Mouse (Mus musculus) embryonic facial prominence, embryonic 14.5 days (tissue): ENCODE results near the gene Nlrx1. TPM values are rescaled to one million over a fixed set of nuclear protein-coding genes. Genes with fewer than 3 reads are reported as not detected.

Experiments used
- ATAC-seq: fragments of 200-750 bp; cut with Nextera tagmentation; 2 replicates; pipeline ENCODE4 v1.8.0; 2017; ENCODE audit warnings: low read depth, moderate number of reproducible peaks, moderate TSS enrichment
- DNase-seq: peaks from one replicate; pipeline ENCODE4 v3.0.0-alpha.2; 2015; ENCODE audit warnings: low spot score
- H3K27ac ChIP-seq: fragments of 300-500 bp; sonication (generic); replicated peaks from 2 replicates; pipeline ENCODE4 v1.5.1; 2014; ENCODE audit warnings: low read depth, mild to moderate bottlenecking, low read length, moderate library complexity
- H3K27me3 ChIP-seq: fragments of 300-500 bp; sonication (generic); replicated peaks from 2 replicates; pipeline ENCODE4 v1.6.1; 2014; ENCODE audit warnings: low read length; ENCODE audit not compliant: control insufficient read depth, insufficient read depth
- H3K36me3 ChIP-seq: fragments of 300-500 bp; sonication (generic); 2 replicates; pipeline ENCODE4 v1.6.1; 2014; ENCODE audit warnings: low read length, mixed read lengths; ENCODE audit not compliant: control insufficient read depth, insufficient read depth
- H3K4me1 ChIP-seq: fragments of 300-500 bp; sonication (generic); 2 replicates; pipeline ENCODE4 v1.6.1; 2014; ENCODE audit warnings: antibody characterized with exemption, low read length; ENCODE audit not compliant: control insufficient read depth, insufficient read depth
- H3K4me2 ChIP-seq: fragments of 300-500 bp; sonication (generic); 2 replicates; pipeline ENCODE4 v1.6.1; 2014; ENCODE audit warnings: low read depth, mild to moderate bottlenecking, low read length, moderate library complexity, mixed read lengths
- H3K4me3 ChIP-seq: fragments of 300-500 bp; sonication (generic); 2 replicates; pipeline ENCODE4 v1.5.1; 2014; ENCODE audit warnings: low read depth, mild to moderate bottlenecking, low read length
- H3K9ac ChIP-seq: fragments of 300-500 bp; sonication (generic); 2 replicates; pipeline ENCODE4 v1.6.1; 2014; ENCODE audit warnings: low read depth, mild to moderate bottlenecking, low read length, moderate library complexity, mixed read lengths
- H3K9me3 ChIP-seq: fragments of 300-500 bp; sonication (generic); 2 replicates; pipeline ENCODE4 v1.6.1; 2016; ENCODE audit warnings: low read length; ENCODE audit not compliant: control insufficient read depth
- WGBS: fragments of 180-500 bp; shearing (Covaris S2); extraction: QIAGEN DNeasy Blood & Tissue Kit; methylation state at CpG from one replicate; pipeline ENCODE4 v1.1.7; 2014; 5-methylcytosine and 5-hydroxymethylcytosine counted together
- polyA plus RNA-seq: library from polyadenylated mRNA; unstranded; fragments of >200 nt; fragmentation: Nextera tagmentation; extraction: Ambion mirVana; gene quantifications from 2 replicates; pipeline ENCODE4 v1.2.1, GENCODE M21; 2014

Nlrx1 gene
- polyA plus RNA-seq, 1 experiment from 2014 or later: 13.2 TPM

DNA sequence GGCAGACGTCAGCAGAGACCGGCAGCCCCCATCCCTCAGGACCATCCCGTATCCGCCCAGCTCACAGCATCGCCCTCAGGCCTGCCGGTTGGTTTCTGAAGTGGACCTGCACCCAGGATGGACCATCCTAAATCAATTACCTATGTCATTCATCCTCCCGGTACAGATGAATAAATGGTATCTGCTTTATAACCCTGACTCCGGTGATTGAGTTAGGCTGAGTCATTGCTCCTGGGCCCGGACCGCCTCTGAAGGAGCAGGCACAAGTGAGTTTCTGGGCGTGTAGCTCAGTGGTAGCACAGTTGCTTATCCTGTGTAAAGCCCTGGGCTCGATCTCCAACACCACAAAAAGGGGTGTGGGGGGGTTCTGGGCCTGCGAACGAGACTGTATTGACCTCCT lies 7.0 kb downstream of the Nlrx1 start:
- DNase-seq (no peak), ATAC-seq (no peak)
- Histone ChIP-seq H3K27me3 (no peaks in the 10 kb centered on the region), H3K36me3 (peaks cover 5% of the 10 kb centered on the region; the same call in 1 of the 2 replicates), H3K9ac (no peak overlapping the region), H3K4me3 (no peak overlapping the region), H3K4me2 (no peak overlapping the region), H3K4me1 (no peaks in the 10 kb centered on the region), H3K9me3 (no peaks in the 10 kb centered on the region), H3K27ac (no peak overlapping the region)
- 87% methylated on average over 14 of the region's 14 CpGs for WGBS

GRCm38 (mm10) chr9:44259014-44259413 lies 9.4 kb downstream of the Nlrx1 start:
- ATAC-seq: no peak

GRCm38 (mm10) chr9:44256213-44256612 lies 12.2 kb downstream of the Nlrx1 start:
- H3K36me3 ChIP-seq: no peaks in the 10 kb centered on the region
- no peak for ATAC-seq

More at GRCm38 (mm10) chr9:44259014-44259413, 9.4 kb downstream of the Nlrx1 start:
- H3K9me3 ChIP-seq: no peaks in the 10 kb centered on the region
- H3K4me1 ChIP-seq: peaks cover 13% of the 10 kb centered on the region
- H3K27me3 ChIP-seq: no peaks in the 10 kb centered on the region
- H3K9ac ChIP-seq: no peak overlapping the region
- H3K27ac ChIP-seq: no peak overlapping the region
- H3K4me3 ChIP-seq: no peak overlapping the region
- WGBS: 82% methylated on average over 10 of the region's 10 CpGs
- DNase-seq: no peak
- no peak overlapping the region for H3K4me2 ChIP-seq
- H3K36me3 ChIP-seq: peaks cover 5% of the 10 kb centered on the region; the same call in 1 of the 2 replicates

GRCm38 (mm10) chr9:44255136-44255521 lies 13.3 kb downstream of the Nlrx1 start:
- H3K9ac ChIP-seq: no peak overlapping the region
- peak overlapping the region; percentile 34; the same call in 1 of the 2 replicates for H3K27ac ChIP-seq
- no peaks in the 10 kb centered on the region for H3K9me3 ChIP-seq
- no peaks in the 10 kb centered on the region for H3K27me3 ChIP-seq
- 47% methylated on average over 6 of the region's 6 CpGs for WGBS
- peaks cover 16% of the 10 kb centered on the region for H3K4me1 ChIP-seq
- no peaks in the 10 kb centered on the region for H3K36me3 ChIP-seq
- no peak for ATAC-seq
- no peak overlapping the region for H3K4me2 ChIP-seq
- no peak for DNase-seq
- H3K4me3 ChIP-seq: no peak overlapping the region

More at GRCm38 (mm10) chr9:44256213-44256612, 12.2 kb downstream of the Nlrx1 start:
- Histone ChIP-seq H3K4me2 (no peak overlapping the region), H3K9ac (no peak overlapping the region), H3K27me3 (no peaks in the 10 kb centered on the region), H3K4me1 (peaks cover 16% of the 10 kb centered on the region), H3K27ac (no peak overlapping the region), H3K9me3 (no peaks in the 10 kb centered on the region), H3K4me3 (no peak overlapping the region)
- DNase-seq: no peak
- 75% methylated on average over 8 of the region's 8 CpGs for WGBS

DNA sequence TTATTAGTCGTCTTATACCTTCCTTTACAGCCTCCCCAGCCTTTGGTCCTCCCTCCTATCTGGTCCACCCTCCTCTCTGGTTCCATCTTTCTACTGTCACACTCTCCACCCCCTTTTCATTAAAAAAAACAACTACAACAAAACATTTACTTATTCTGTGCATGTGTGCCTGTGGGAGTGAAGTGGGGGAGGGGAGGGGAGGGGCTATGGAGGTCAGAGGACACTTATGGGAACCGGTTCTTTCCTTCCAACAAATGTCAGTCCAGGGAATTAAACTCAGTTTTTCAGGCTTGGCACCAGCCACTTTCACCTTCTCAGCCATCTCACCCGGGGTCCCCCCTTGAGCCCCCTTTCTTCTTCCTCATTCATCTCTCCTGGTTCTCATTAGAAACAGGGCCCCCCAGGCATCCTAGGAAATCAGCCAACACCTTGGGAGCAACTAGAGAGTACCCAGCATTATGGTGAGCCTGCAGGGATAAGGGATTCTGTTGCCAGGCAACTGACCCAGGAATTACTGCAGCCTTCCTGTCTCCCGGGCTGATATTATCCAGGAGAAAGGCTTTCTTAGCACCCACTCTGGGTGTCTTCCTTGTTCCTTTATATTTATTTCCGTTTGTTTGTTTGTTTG lies 13.8 kb downstream of the Nlrx1 start:
- WGBS: 12% methylated on average over 5 of the region's 5 CpGs
- peak; percentile 53 for DNase-seq

GRCm38 (mm10) chr9:44253441-44253840 lies 15.0 kb downstream of the Nlrx1 start:
- peak; percentile 55 for DNase-seq
- no peak for ATAC-seq
- Histone ChIP-seq H3K27ac (no peak overlapping the region), H3K4me1 (peaks cover 16% of the 10 kb centered on the region), H3K4me3 (no peak overlapping the region), H3K9me3 (no peaks in the 10 kb centered on the region), H3K9ac (no peak overlapping the region), H3K4me2 (no peak overlapping the region), H3K27me3 (no peaks in the 10 kb centered on the region), H3K36me3 (no peaks in the 10 kb centered on the region)
- WGBS: 59% methylated on average over 6 of the region's 6 CpGs

More for the DNA sequence above, 13.8 kb downstream of the Nlrx1 start:
- Histone ChIP-seq H3K9ac (no peak overlapping the region), H3K4me3 (no peak overlapping the region), H3K4me1 (peaks cover 16% of the 10 kb centered on the region), H3K4me2 (no peak overlapping the region), H3K27ac (0 out of 2 replicates have a peak overlapping the region, but pooled peaks have one; percentile 34), H3K9me3 (no peaks in the 10 kb centered on the region), H3K27me3 (no peaks in the 10 kb centered on the region), H3K36me3 (no peaks in the 10 kb centered on the region)
- peak; percentile 53 for ATAC-seq

DNA sequence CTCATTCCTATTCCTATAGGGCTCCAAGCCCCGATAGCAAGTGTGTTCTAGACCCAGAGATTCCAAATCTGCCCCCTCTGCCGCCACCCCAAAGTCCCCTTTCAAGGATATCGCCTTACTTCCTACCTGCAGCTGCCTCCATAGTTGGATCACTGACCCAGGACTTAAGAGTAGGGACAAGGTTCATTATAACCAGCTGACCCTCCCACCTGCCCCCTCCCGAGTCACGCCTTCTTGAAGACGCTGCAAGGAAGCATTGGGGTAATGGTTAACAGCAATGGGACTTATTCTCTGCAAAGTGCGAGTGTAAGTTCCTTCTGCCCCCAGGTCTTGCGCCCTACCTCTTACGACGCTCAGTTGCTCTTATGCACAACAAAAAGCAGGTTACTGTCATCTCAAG lies 17.1 kb downstream of the Nlrx1 start, which contains the start of gene Pdzd3:
TSS of gene Pdzd3 (minus strand) at position 158 of the 400 bp plus-strand sequence.
- Histone ChIP-seq H3K9ac (no peak within 1 kb of the TSS), H3K27me3 (no peaks in the 10 kb centered on the region), H3K4me1 (peaks cover 16% of the 10 kb centered on the region), H3K27ac (no peak within 1 kb of the TSS), H3K9me3 (no peaks in the 10 kb centered on the region), H3K4me2 (no peak within 1 kb of the TSS), H3K36me3 (no peaks in the 10 kb centered on the region), H3K4me3 (no peak within 1 kb of the TSS)
- no peak for ATAC-seq
- no peak for DNase-seq
- WGBS: 76% methylated on average over 10 of the region's 10 CpGs

DNA sequence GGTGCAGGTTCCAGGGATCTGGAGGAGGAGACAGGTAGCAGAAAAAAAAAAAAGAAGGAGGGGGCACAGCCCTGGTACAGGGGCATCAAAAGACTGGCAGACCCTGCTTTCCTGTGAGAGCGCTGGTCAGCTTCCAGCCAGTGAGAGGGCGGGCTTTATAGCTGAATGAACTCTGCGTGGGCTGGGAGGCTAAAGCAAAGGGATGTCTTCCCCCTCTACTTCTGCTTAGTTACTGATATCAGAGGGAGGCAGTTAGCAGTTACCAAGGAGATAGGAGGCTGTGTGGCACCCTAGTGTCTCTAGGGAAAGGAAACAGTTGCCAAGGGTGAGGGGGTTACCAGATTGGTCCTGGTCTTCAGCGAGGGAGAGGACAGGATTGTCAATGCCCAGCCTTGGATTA lies 18.0 kb downstream of the Nlrx1 start:
- H3K9me3 ChIP-seq: no peaks in the 10 kb centered on the region
- WGBS: 79% methylated on average over 4 of the region's 4 CpGs
- DNase-seq: no peak

More for the DNA sequence above, 18.0 kb downstream of the Nlrx1 start:
- no peak overlapping the region for H3K4me2 ChIP-seq
- no peaks in the 10 kb centered on the region for H3K27me3 ChIP-seq
- no peak overlapping the region for H3K9ac ChIP-seq
- H3K4me3 ChIP-seq: no peak overlapping the region
- ATAC-seq: no peak
- H3K4me1 ChIP-seq: peaks cover 16% of the 10 kb centered on the region
- no peak overlapping the region for H3K27ac ChIP-seq
- H3K36me3 ChIP-seq: no peaks in the 10 kb centered on the region
